Comparison of ENCODE assay signal across 8 mouse cellular contexts in genomic region chr1:156997476-156998305, GRCm38 (mm10). TPM values are rescaled to one million over a fixed set of nuclear protein-coding genes. Genes with fewer than 3 reads are reported as not detected.
DNase-seq lines count a peak whose midpoint lies in the region; ATAC-seq and TF ChIP-seq lines count a peak whose summit lies in the region.

No protein-coding gene starts in this region.

- ATAC-seq in hindbrain, embryonic 15.5 days (ENCODE audit: low FRiP score, low read depth): peak; percentile 85
- peak; percentile 77 for ATAC-seq in neural tube, embryonic 14.5 days (ENCODE audit: low read depth)
- no peak for ATAC-seq in megakaryocyte-erythroid progenitor cell, adult 5-6 weeks (replicated peaks; ENCODE audit: low FRiP score, low TSS enrichment, poor library complexity, severe bottlenecking)
- no peak for ATAC-seq in megakaryocyte, adult 5-6 weeks (ENCODE audit: poor library complexity, severe bottlenecking)

- no peak overlapping the region for H3K4me2 ChIP-seq in hindbrain, embryonic 15.5 days
- no peak overlapping the region for H3K4me2 ChIP-seq in neural tube, embryonic 14.5 days (ENCODE audit: low read depth, low read length)

- no peak for TF ChIP-seq POLR2A in kidney, adult 2 months (IDR thresholded peaks at IDR 0.05; ENCODE audit: low read depth, low read length)

- no peak overlapping the region for H3K4me3 ChIP-seq in hindbrain, embryonic 15.5 days
- no peak overlapping the region for H3K4me3 ChIP-seq in neural tube, embryonic 14.5 days (ENCODE audit: low read depth, low read length)
- H3K4me3 ChIP-seq in kidney, adult 2 months (ENCODE audit: insufficient read depth, low read depth, low read length): no peak overlapping the region

- H3K36me3 ChIP-seq in hindbrain, embryonic 15.5 days: no peaks in the 10 kb centered on the region
- no peaks in the 10 kb centered on the region for H3K36me3 ChIP-seq in neural tube, embryonic 14.5 days (ENCODE audit: control insufficient read depth, insufficient read depth, low read length)
- no peaks in the 10 kb centered on the region for H3K36me3 ChIP-seq in kidney, adult 2 months (ENCODE audit: control insufficient read depth, insufficient read depth, low read length)

- no peak overlapping the region for H3K9ac ChIP-seq in hindbrain, embryonic 15.5 days
- H3K9ac ChIP-seq in neural tube, embryonic 14.5 days (replicated peaks; ENCODE audit: low read depth, low read length): no peak overlapping the region

- 22% methylated on average over 12 of the region's 12 CpGs for WGBS in hindbrain, embryonic 15.5 days
- WGBS in neural tube, embryonic 14.5 days: 11% methylated on average over 12 of the region's 12 CpGs
- WGBS in kidney, adult 2 months: 61% methylated on average over 12 of the region's 12 CpGs

- DNase-seq in ovary, adult 18-20 months (ENCODE audit: low spot score): peak; percentile 53
- no peak for DNase-seq in ovary, postnatal 10 days (ENCODE audit: low spot score)
- peak; percentile 37 for DNase-seq in brain, embryonic 18.5 days (ENCODE audit: low read depth, low spot score)
- DNase-seq in kidney, adult 2 months: no peak

- no peak for TF ChIP-seq CTCF in kidney, adult 2 months (conservative IDR thresholded peaks at IDR 0.05; ENCODE audit: insufficient read depth, insufficient read length, low read depth, low read length)

- H3K4me1 ChIP-seq in hindbrain, embryonic 15.5 days (replicated peaks): peaks cover 19% of the 10 kb centered on the region
- peaks cover 8% of the 10 kb centered on the region for H3K4me1 ChIP-seq in neural tube, embryonic 14.5 days (ENCODE audit: control insufficient read depth, insufficient read depth, low read length)
- no peaks in the 10 kb centered on the region for H3K4me1 ChIP-seq in kidney, adult 2 months (ENCODE audit: control insufficient read depth, insufficient read depth, low read length)

- H3K9me3 ChIP-seq in hindbrain, embryonic 15.5 days: no peaks in the 10 kb centered on the region
- H3K9me3 ChIP-seq in neural tube, embryonic 14.5 days (ENCODE audit: control insufficient read depth, low read length): no peaks in the 10 kb centered on the region

- H3K27me3 ChIP-seq in hindbrain, embryonic 15.5 days: no peaks in the 10 kb centered on the region
- no peaks in the 10 kb centered on the region for H3K27me3 ChIP-seq in neural tube, embryonic 14.5 days (ENCODE audit: control insufficient read depth, insufficient read depth, low read length)
- H3K27me3 ChIP-seq in kidney, adult 2 months (replicated peaks; ENCODE audit: control insufficient read depth, insufficient read depth, low read length): no peaks in the 10 kb centered on the region

- peak overlapping the region; percentile 44; the same call in 1 of the 2 replicates for H3K27ac ChIP-seq in hindbrain, embryonic 15.5 days (replicated peaks)
- H3K27ac ChIP-seq in neural tube, embryonic 14.5 days (ENCODE audit: low read depth, low read length): no peak overlapping the region
- no peak overlapping the region for H3K27ac ChIP-seq in kidney, adult 2 months (ENCODE audit: insufficient read depth, low read depth, low read length)

RNA-seq across cellular contexts. Expression of gene Ralgps2, which starts 58.3 kb away (rescaled TPM):
- 78.3 and 86.0 TPM in 2 replicates for polyA plus RNA-seq in hindbrain, embryonic 15.5 days (2015; fragmentation: Nextera tagmentation; extraction: Ambion mirVana)
- polyA plus RNA-seq in neural tube, embryonic 14.5 days (2014; fragmentation: Nextera tagmentation; extraction: Ambion mirVana): 91.6 and 99.5 TPM in 2 replicates
- 11.3 and 22.4 TPM in 2 replicates for total RNA-seq in megakaryocyte-erythroid progenitor cell, adult 5-6 weeks (2014; fragmentation: Nextera tagmentation)
- total RNA-seq in megakaryocyte-erythroid progenitor cell, adult 5-6 weeks (2017): 12.7 and 28.2 TPM in 2 replicates
- polyA plus RNA-seq in kidney, adult 2 months (2012; rRNA removed): 4.5 and 5.9 TPM in 2 replicates
- total RNA-seq in megakaryocyte, adult 5-6 weeks (2015): 6.0 and 12.4 TPM in 2 replicates
- 8.9 and 39.4 TPM in 2 replicates for total RNA-seq in megakaryocyte, adult 5-6 weeks (2017)

Comparison
In these comparisons a context has a peak if more than half of its experiments do, and no peak if none do; other contexts are left out.
1. DNase-seq: peak in ovary, adult 18-20 months (single experiment) and brain, embryonic 18.5 days (single experiment); none in ovary, postnatal 10 days (single experiment) and kidney, adult 2 months (single experiment).
2. ATAC-seq: peak in hindbrain, embryonic 15.5 days (single experiment) and neural tube, embryonic 14.5 days (single experiment); none in megakaryocyte-erythroid progenitor cell, adult 5-6 weeks (single experiment) and megakaryocyte, adult 5-6 weeks (single experiment).
3. RNA of gene Ralgps2, which starts 58.3 kb away (polyA plus RNA-seq): 91.6 to 99.5 TPM in neural tube, embryonic 14.5 days and 78.3 to 86.0 TPM in hindbrain, embryonic 15.5 days; 4.5 to 5.9 TPM in kidney, adult 2 months; every median in the first group is over 10 times any median in the second.